Mouse (Mus musculus) Patski (cell line): ENCODE data around the gene Mllt10. TPM values are rescaled to one million over a fixed set of nuclear protein-coding genes. Genes with fewer than 3 reads are reported as not detected.

Source experiments
- ATAC-seq: fragments of 100-300 bp; one replicate; pipeline ENCODE4 v1.8.0; 2021
- CTCF ChIA-PET: fragments of 350-600 bp; sonication (Branson Sonifier 250); formaldehyde crosslinking; loops from one replicate; lab custom pipeline; 2022; ENCODE audit warnings: inconsistent platforms; lab: Charles Lee
- POLR2A ChIA-PET: fragments of 350-600 bp; sonication (Branson Sonifier 250); formaldehyde crosslinking; loops from one replicate; lab custom pipeline; 2022; ENCODE audit warnings: antibody characterized with exemption, inconsistent platforms; lab: Charles Lee
- DNase-seq: peaks from one replicate; pipeline ENCODE4 v3.0.0-alpha.2; 2011; ENCODE audit warnings: low read depth, low spot score
- H3K27me3 ChIP-seq: fragments of 371-371 bp; one replicate; pipeline ENCODE4 v1.5.1; 2021
- CTCF ChIP-seq: fragments of 100-300 bp; IDR thresholded peaks from one replicate; pipeline ENCODE4 v1.5.1; 2021
- in situ Hi-C: fragments of 300-500 bp; cut with MboI; formaldehyde crosslinking; loops from 3 replicates; pipeline ENCODE4 v1.11.1; 2018; ENCODE audit warnings: low pct_unique_long_range_greater_than_20kb, mixed read lengths
- polyA plus RNA-seq: library from polyadenylated mRNA; unstranded; gene quantifications from one replicate; pipeline ENCODE4 v1.2.3, GENCODE M21; 2021

Gene Mllt10
- polyA plus RNA-seq, 1 experiment from 2014 or later: 28.5 TPM

DNA sequence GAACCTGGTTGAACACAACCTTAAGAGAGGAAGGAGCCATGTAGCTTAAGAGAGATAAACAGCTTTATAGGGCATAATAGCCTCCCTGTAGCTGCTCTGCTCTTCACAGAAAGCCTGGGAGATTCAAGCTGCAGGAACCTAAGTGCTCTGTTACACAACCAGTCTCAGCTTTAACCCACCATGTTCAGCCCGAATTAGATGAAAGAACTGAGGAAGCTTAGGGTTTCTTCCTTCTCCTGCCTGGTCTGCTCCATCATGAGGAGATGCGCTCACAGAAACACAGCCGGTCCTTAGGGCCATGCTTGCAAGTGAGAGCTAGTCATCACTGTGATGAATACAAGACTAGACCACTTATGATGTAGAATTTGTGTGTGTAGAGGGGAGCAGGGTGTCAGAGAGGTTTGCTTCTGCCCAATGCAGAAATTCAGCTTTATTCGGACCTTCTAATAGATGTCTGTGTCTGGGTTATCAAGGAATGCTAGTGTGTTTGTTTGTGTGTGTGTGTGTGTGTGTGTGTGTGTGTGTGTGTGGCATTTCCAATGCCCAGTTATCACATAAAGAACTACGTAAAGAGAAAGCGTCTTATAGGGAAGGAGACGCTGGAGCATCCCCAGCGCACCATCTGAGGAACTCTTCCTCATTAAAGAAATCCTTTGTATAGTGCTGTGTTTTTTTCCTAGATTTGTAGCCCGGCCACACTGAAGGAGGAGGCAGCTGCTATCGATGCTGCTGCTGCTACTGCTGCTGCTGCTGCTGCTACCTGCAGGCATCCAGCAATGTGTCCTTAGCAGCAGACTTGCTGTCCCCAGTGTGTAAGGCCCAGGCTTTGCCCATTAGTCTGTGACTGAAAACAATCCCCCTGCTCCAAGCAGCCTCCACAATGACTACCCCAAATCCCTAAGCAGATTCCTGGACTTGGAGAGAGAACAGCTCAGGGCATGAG is 21.6 kb upstream of the Mllt10 start:
- no peak for TF ChIP-seq CTCF
- no peaks in the 10 kb centered on the region for H3K27me3 ChIP-seq
- ChIA-PET POLR2A (interaction anchor here (0.6 to 1.7 kb wide), 3 partner anchors 11 to 1720 kb away, joined by 3 to 5 read pairs (median 4); no protein-coding TSS in a partner anchor), CTCF (interaction anchor here (0.9 to 1.2 kb wide), 2 partner anchors 10 to 14 kb away, joined by 3 read pairs; no protein-coding TSS in a partner anchor)
- no peak for DNase-seq
- ATAC-seq: no peak
- in situ Hi-C loops: no loop called here

DNA sequence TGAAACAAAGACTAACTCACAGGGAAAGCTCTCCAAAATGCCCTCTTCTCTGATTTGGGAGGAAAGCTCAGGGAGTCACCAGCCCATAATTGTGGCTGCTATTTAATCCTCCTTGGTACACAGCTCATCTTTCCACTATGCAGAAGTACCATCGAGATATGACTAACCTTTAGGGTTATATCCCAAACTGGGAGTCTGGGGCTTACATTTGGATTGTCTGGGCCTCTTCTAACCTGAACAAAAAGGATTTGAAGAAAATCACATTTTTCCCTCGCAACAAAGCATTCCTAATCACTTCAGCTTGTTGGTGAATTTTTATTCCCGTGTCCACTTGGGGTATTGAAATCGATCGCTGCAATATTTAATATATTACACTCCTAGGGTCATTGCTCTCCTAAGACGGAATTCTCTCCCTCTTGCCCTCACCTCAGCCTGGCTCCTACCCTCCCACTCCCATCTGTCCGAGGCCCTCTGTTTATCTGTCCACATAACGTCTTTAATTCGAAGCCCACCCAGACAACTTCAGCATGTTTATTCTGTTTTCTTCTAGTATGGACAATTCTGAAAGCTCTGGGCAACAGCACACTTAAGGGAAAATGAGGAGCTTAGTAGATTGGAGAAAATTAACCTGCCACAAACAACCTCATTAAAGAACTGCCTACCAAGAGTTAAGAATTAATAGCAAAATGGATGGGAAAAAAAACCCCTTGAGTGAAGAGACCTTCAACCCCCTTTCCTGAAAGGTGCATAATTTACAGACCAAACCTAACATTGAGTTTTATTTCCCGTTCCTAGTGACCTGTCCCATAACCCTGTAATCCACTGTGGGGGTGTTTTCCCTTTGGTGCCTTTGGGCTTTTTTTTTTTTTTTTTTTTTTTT is 20.4 kb upstream of the Mllt10 start:
- ChIA-PET POLR2A (no interaction called here), CTCF (interaction anchor here (1.2 kb wide), 1 partner anchor 12 kb away, joined by 3 read pairs; no protein-coding TSS in a partner anchor)
- DNase-seq (no peak), ATAC-seq (no peak)
- H3K27me3 ChIP-seq: no peaks in the 10 kb centered on the region
- in situ Hi-C loops: loop anchor here (5.0 kb wide), 1 partner anchor 63 kb away; no protein-coding TSS in a partner anchor
- no peak for TF ChIP-seq CTCF

DNA sequence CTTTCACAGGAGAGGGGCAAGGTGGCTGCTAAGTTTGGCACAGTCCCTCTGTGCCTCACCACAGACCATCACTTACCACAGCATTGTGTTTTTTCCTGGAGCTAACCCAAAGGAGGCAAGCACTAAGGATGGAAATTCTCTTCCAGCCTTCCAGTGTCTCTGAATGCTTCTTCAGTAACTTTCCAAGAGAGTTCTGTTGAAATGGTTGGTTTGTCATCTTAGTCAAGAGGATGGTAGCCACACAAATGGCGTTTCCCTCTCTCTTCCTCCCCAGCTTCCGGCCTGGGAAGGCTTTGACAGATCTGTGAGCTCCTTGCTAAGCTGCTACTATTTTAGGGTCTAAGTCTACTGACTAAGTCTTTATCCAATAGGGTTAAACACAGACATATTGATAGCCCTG is 17.5 kb upstream of the Mllt10 start, which contains the start of gene A930004D18Rik:
Gene A930004D18Rik, minus strand, starts transcription at position 247 of the 400 bp plus-strand sequence.
- CTCF ChIA-PET: interaction anchor here (1.0 to 2.6 kb wide), 2 partner anchors 12 to 23 kb away, joined by 4 to 11 read pairs; partner anchors contain the start of gene Skida1
- H3K27me3 ChIP-seq: no peaks in the 10 kb centered on the region
- DNase-seq: no peak
- POLR2A ChIA-PET: interaction anchor here (1.1 kb wide), 1 partner anchor 125 kb away, joined by 3 read pairs; no protein-coding TSS in a partner anchor
- TF ChIP-seq CTCF: no peak
- in situ Hi-C loops: loop anchor here (5.0 kb wide), 1 partner anchor 60 kb away; no protein-coding TSS in a partner anchor
- ATAC-seq: no peak

DNA sequence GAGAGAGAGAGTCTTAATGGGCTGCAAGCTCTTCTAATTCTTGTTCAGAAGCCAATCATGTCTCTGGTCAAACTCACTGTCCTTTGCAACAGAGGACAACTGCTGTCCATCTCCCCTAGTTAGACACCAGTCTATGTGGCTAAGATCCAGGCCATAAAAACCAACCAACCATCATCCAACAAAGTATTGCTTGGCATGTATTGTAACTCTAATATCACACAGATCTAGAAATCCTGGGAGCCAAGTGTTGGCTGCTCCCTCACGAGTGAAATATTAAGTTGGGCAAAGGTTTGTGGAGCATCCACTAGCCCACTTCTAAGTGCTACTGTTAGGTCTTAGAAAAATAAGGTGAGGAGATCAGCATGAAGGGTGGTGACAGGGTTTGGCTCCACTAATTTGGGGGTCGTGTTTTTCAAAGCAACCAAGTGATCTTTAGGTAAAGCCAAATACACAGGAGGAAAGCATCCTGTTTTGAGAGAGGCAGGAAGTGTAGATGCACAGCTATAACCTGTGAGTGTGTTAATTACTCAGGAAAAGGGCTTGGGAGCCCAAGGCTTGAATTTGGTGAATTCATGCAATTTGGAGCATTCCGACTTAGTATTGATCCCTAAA is 16.8 kb upstream of the Mllt10 start:
- in situ Hi-C loops: loop anchor here (5.0 kb wide), 1 partner anchor 59 kb away; no protein-coding TSS in a partner anchor
- CTCF ChIA-PET: interaction anchor here (1.0 to 2.6 kb wide), 2 partner anchors 11 to 22 kb away, joined by 4 to 11 read pairs; partner anchors contain the start of gene Skida1

DNA sequence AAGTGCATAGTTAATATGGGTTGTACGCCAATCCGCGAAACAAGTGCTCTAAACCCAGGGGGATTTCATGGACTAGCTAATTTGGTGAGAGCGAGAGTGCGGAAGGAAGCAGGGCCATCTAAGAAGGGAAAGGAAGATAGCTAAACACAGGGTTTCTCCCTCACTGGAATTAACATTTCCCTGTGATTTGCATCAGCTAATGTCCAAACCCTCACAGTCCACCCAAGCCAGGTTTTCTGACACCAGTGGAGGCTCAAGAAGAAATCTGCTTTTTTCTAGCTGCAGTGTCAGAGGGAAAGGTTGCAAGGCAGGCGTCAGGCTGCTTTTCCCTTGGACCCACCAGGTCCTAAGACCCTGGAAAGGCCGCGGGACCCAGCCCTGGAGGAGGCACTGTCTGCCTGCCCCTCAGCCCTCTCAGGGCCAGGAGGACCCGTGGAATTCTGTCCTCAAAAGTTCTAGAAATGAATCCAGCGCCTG is 16.1 kb upstream of the Mllt10 start:
- in situ Hi-C loops: loop anchor here (5.0 kb wide), 1 partner anchor 58 kb away; no protein-coding TSS in a partner anchor
- TF ChIP-seq CTCF: no peak
- ATAC-seq: no peak
- H3K27me3 ChIP-seq: no peaks in the 10 kb centered on the region
- ChIA-PET CTCF (no interaction called here), POLR2A (no interaction called here)
- DNase-seq: no peak

More for the DNA sequence above, 16.8 kb upstream of the Mllt10 start:
- TF ChIP-seq CTCF: no peak
- DNase-seq (no peak), ATAC-seq (no peak)
- POLR2A ChIA-PET: no interaction called here
- no peaks in the 10 kb centered on the region for H3K27me3 ChIP-seq

DNA sequence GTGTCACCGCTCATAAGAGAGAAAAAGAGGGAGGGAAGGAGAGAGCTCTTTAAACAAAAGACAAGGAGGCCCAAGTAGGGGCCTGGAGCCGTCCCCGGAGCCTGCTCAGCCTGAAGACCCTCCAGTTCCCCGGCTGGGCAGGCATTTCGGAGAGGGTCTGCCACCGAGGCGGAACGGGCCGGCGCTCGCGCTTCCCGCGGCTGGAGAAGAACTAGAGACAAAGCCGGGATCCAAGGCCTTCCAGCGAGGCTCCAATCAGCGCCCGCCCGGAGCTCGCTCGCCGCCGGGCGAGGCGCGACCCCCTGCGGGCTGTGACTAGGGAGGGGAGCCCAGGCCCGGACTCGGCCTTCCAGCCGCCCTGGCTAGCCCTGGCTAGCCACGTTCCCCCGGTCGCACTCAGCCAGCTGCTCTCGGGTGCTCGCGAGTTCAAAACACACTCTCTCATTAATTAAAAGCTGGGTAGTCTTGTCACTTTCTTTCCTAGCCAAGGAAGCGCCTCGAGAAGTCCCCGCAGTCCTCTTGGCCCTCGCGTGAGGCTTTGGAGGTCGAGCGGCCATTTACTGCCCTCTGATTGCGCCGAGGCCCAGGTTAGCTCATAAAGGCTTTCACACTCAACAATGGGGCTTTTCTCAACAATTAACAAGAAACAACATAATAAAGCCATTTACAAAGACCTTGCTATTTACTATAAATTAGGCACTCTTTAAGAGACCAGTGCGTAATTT is 15.3 kb upstream of the Mllt10 start:
- DNase-seq (no peak), ATAC-seq (no peak)
- CTCF ChIA-PET: no interaction called here
- in situ Hi-C loops: loop anchor here (5.0 kb wide), 1 partner anchor 58 kb away; no protein-coding TSS in a partner anchor
- no peaks in the 10 kb centered on the region for H3K27me3 ChIP-seq
- no peak for TF ChIP-seq CTCF
- POLR2A ChIA-PET: no interaction called here

DNA sequence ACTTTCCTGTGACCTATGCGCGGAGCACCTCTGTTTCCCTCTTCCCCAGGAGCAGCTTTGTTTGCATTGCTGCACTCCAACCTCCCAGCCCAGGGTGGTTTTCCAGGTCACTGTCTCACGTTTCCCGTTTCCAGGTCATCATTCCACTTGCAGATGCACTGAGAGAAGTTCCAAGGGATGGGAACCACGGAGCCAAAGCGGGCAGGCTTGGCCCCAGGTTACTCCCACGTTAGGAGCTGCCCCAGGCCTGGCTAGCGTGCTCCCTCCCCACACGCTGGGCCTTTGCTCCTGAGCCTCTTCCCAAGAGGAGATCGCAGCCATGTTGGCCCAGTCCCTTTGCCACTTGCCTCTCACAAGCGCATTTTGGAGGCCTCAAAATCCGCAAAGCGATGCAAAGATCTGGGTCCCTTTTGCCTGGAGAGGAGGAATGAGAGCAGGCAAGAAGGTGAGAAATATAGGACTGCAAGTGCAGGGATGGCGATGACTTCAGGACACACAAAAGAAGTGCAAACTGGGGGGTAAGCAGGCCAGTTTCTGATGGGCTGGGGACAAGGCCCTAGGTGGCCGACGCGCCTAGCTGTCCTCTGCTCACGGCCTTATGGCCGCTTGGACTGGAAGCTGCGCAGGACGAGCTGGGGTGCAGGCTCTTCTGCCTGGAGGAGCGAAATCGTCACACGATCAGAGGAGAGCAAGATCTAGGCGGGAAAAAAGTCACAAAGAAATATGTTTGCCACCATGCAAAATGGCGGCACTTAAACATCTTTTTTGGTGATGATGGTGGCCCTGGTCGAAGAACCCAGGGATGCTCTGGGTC is 14.5 kb upstream of the Mllt10 start:
- TF ChIP-seq CTCF: no peak
- H3K27me3 ChIP-seq: no peaks in the 10 kb centered on the region
- CTCF ChIA-PET: interaction anchor here (1.3 kb wide), 1 partner anchor 23 kb away, joined by 3 read pairs; no protein-coding TSS in a partner anchor
- in situ Hi-C loops: no loop called here
- POLR2A ChIA-PET: no interaction called here
- no peak for DNase-seq
- ATAC-seq: no peak

DNA sequence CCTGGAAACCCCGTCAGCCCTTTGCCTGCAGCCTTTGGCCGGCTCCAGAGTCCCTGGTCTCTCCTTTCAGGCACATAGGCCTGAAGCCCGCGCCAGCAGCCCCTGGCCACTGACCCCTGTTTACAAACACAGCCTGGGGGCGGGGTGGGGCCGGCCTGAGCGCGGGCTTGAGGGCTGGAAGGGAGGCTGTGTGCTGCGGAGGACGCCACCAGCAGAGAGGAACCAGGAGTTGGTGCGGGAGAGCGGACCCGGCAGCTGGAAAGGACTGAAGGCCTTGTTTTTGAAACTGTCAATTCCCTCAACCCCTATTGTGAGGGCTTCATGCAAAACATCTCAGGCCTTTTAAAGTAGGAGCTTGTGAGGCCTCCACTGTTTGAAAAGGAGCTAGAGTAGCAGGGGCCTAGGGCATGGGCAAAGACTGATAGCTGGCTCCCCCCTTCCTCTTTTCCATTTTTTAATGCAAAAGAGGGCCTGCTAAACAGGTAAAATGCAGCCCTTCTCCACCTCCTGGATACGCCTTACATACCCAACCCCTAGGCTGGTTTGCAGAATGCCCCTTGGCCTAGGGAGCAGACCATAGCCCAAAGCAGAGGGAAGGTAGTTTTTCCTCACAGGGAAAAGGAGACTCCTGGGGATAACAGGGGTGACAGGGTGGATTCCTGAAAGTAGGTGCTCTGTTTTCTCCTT is 13.7 kb upstream of the Mllt10 start:
- CTCF ChIA-PET: interaction anchor here (1.3 kb wide), 1 partner anchor 22 kb away, joined by 3 read pairs; no protein-coding TSS in a partner anchor
- ATAC-seq (no peak), DNase-seq (no peak)
- in situ Hi-C loops: no loop called here
- TF ChIP-seq CTCF: no peak
- POLR2A ChIA-PET: no interaction called here
- H3K27me3 ChIP-seq: no peaks in the 10 kb centered on the region
